Mouse (Mus musculus): ENCODE results near the gene Fbxo39.

The Fbxo39 gene

GRCm38 (mm10) chr11:72314151-72314895, at the start of gene Fbxo39:
Gene Fbxo39 (plus strand): TSS chr11:72314444.
- CTCF ChIA-PET, result interaction anchor here (0.7 to 1.8 kb wide), 5 partner anchors 90 to 115 kb away, joined by 3 to 9 read pairs (median 6); no protein-coding TSS in a partner anchor
- POLR2A ChIA-PET, result interaction anchor here in 3 of 4 experiments (0.6 to 1.6 kb wide), 8 partner anchors 9 to 46 kb away, joined by 3 to 5 read pairs (median 4); no protein-coding TSS in a partner anchor

- ChIA-PET POLR2A (interaction anchor here in 3 of 4 experiments (0.8 to 1.6 kb wide), 13 partner anchors 8 to 152 kb away, joined by 3 to 13 read pairs (median 5); partner anchors contain the start of gene Xaf1 (in 2 of the 3)), CTCF (interaction anchor here (0.5 to 2.2 kb wide), 20 partner anchors 10 to 325 kb away, joined by 3 to 13 read pairs (median 4); partner anchors contain the start of gene Smtnl2 (in 1 of the 4))
These were observed 48.8 kb upstream of the Fbxo39 start for GRCm38 (mm10) chr11:72265483-72265882.

- CTCF ChIA-PET, result interaction anchor here in 3 of 4 experiments (0.6 to 2.2 kb wide), 21 partner anchors 11 to 290 kb away, joined by 3 to 13 read pairs (median 4); partner anchors contain the start of genes Smtnl2 (in 1 of the 3), Spns2 (in 1 of the 3) and Xaf1 (in 1 of the 3)
- POLR2A ChIA-PET, result interaction anchor here (0.5 to 1.6 kb wide), 20 partner anchors 9 to 151 kb away, joined by 3 to 13 read pairs (median 4); partner anchors contain the start of gene Xaf1 (in 2 of the 4)
These were observed 47.9 kb upstream of the Fbxo39 start for GRCm38 (mm10) chr11:72266207-72266959.

GRCm38 (mm10) chr11:72266960-72267560, 47.2 kb upstream of the Fbxo39 start, which contains the start of gene Slc13a5:
Gene Slc13a5 (minus strand): TSS chr11:72267222.
- ChIA-PET CTCF (interaction anchor here in 2 of 4 experiments (1.0 to 2.2 kb wide), 3 partner anchors 35 to 214 kb away, joined by 3 to 11 read pairs (median 5); partner anchors contain the start of gene Xaf1 (in 1 of the 2)), POLR2A (interaction anchor here in 3 of 4 experiments (0.7 to 1.6 kb wide), 10 partner anchors 9 to 81 kb away, joined by 3 to 13 read pairs (median 4); no protein-coding TSS in a partner anchor)

- CTCF ChIA-PET, result interaction anchor here in 2 of 4 experiments (0.7 to 1.9 kb wide), 2 partner anchors 70 to 173 kb away, joined by 5 to 11 read pairs; no protein-coding TSS in a partner anchor
These were observed 42.5 kb upstream of the Fbxo39 start for GRCm38 (mm10) chr11:72271761-72272160.

GRCm38 (mm10) chr11:72273341-72273740, 40.9 kb upstream of the Fbxo39 start:
- ChIA-PET CTCF (no interaction called here), POLR2A (interaction anchor here in 2 of 4 experiments (0.7 kb wide), 2 partner anchors 15 to 178 kb away, joined by 3 to 6 read pairs; no protein-coding TSS in a partner anchor)

More at GRCm38 (mm10) chr11:72271761-72272160, 42.5 kb upstream of the Fbxo39 start:
- POLR2A ChIA-PET, result interaction anchor here in 2 of 4 experiments (0.5 to 1.5 kb wide), 5 partner anchors 10 to 22 kb away, joined by 3 to 5 read pairs (median 3); no protein-coding TSS in a partner anchor

- CTCF ChIA-PET, result interaction anchor here in 1 of 4 experiments (0.6 kb wide), 1 partner anchor 52 kb away, joined by 7 read pairs; no protein-coding TSS in a partner anchor
- POLR2A ChIA-PET, result interaction anchor here in 1 of 4 experiments (0.6 to 1.3 kb wide), 2 partner anchors 10 to 31 kb away, joined by 3 read pairs; no protein-coding TSS in a partner anchor
These were observed 32.9 kb upstream of the Fbxo39 start for GRCm38 (mm10) chr11:72281143-72281851.

GRCm38 (mm10) chr11:72281852-72282400, 32.3 kb upstream of the Fbxo39 start:
- ChIA-PET CTCF (interaction anchor here in 1 of 4 experiments (0.6 to 0.7 kb wide), 2 partner anchors 23 to 51 kb away, joined by 4 to 7 read pairs; no protein-coding TSS in a partner anchor), POLR2A (interaction anchor here in 2 of 4 experiments (0.7 to 1.3 kb wide), 2 partner anchors 11 to 46 kb away, joined by 3 read pairs; no protein-coding TSS in a partner anchor)

GRCm38 (mm10) chr11:72283486-72284224, 30.6 kb upstream of the Fbxo39 start:
- CTCF ChIA-PET, result interaction anchor here in 1 of 4 experiments (1.3 to 1.5 kb wide), 2 partner anchors 18 to 59 kb away, joined by 5 read pairs; no protein-coding TSS in a partner anchor
- POLR2A ChIA-PET, result interaction anchor here in 3 of 4 experiments (0.6 to 5.1 kb wide), 9 partner anchors 12 to 30 kb away, joined by 3 to 43 read pairs (median 5); partner anchors contain the start of genes Xaf1 (in 2 of the 3) and Fbxo39 (in 1 of the 3)

GRCm38 (mm10) chr11:72284532-72285182, 29.6 kb upstream of the Fbxo39 start:
- ChIA-PET CTCF (interaction anchor here in 1 of 4 experiments (1.5 kb wide), 1 partner anchor 19 kb away, joined by 5 read pairs; no protein-coding TSS in a partner anchor), POLR2A (interaction anchor here in 3 of 4 experiments (0.9 to 5.1 kb wide), 9 partner anchors 11 to 125 kb away, joined by 3 to 43 read pairs (median 5); partner anchors contain the start of genes Xaf1 (in 3 of the 3) and Fbxo39 (in 1 of the 3))

GRCm38 (mm10) chr11:72285971-72286480, 28.2 kb upstream of the Fbxo39 start:
- ChIA-PET CTCF (interaction anchor here in 3 of 4 experiments (0.6 to 1.7 kb wide), 4 partner anchors 20 to 292 kb away, joined by 3 to 7 read pairs (median 4); no protein-coding TSS in a partner anchor), POLR2A (interaction anchor here in 3 of 4 experiments (0.7 to 5.1 kb wide), 27 partner anchors 9 to 290 kb away, joined by 3 to 43 read pairs (median 4); partner anchors contain the start of genes Xaf1 (in 3 of the 3), 4933427D14Rik (in 1 of the 3), Fbxo39 (in 1 of the 3) and Ggt6 (in 1 of the 3))

GRCm38 (mm10) chr11:72286651-72287050, 27.6 kb upstream of the Fbxo39 start:
- POLR2A ChIA-PET, result interaction anchor here in 3 of 4 experiments (0.7 to 5.1 kb wide), 30 partner anchors 9 to 149 kb away, joined by 3 to 43 read pairs (median 3); partner anchors contain the start of genes Xaf1 (in 3 of the 3), 4933427D14Rik (in 1 of the 3), Fbxo39 (in 1 of the 3) and Ggt6 (in 1 of the 3)
- CTCF ChIA-PET, result interaction anchor here in 2 of 4 experiments (1.0 to 1.7 kb wide), 5 partner anchors 21 to 65 kb away, joined by 3 to 4 read pairs (median 3); no protein-coding TSS in a partner anchor

- POLR2A ChIA-PET, result interaction anchor here in 3 of 4 experiments (0.6 to 5.1 kb wide), 21 partner anchors 9 to 148 kb away, joined by 3 to 43 read pairs (median 3); partner anchors contain the start of genes Xaf1 (in 3 of the 3) and Ggt6 (in 1 of the 3)
- CTCF ChIA-PET, result interaction anchor here in 2 of 4 experiments (0.8 to 1.7 kb wide), 6 partner anchors 21 to 66 kb away, joined by 3 to 4 read pairs (median 3); no protein-coding TSS in a partner anchor
These were observed 27.1 kb upstream of the Fbxo39 start for GRCm38 (mm10) chr11:72287126-72287525.

- CTCF ChIA-PET, result interaction anchor here in 2 of 4 experiments (0.8 to 1.7 kb wide), 6 partner anchors 22 to 66 kb away, joined by 3 to 4 read pairs (median 3); no protein-coding TSS in a partner anchor
These were observed 26.7 kb upstream of the Fbxo39 start for GRCm38 (mm10) chr11:72287543-72287942.

More at GRCm38 (mm10) chr11:72287543-72287942, 26.7 kb upstream of the Fbxo39 start:
- POLR2A ChIA-PET, result interaction anchor here in 3 of 4 experiments (0.6 to 5.1 kb wide), 18 partner anchors 9 to 148 kb away, joined by 3 to 43 read pairs (median 3); partner anchors contain the start of genes Xaf1 (in 3 of the 3) and Ggt6 (in 1 of the 3)
